Mouse (Mus musculus) embryonic facial prominence, embryonic 12.5 days (tissue): ENCODE data around the gene Cwc25. TPM values are rescaled to one million over a fixed set of nuclear protein-coding genes. Genes with fewer than 3 reads are reported as not detected.

ENCODE experiments used
- ATAC-seq: fragments of 200-750 bp; cut with Nextera tagmentation; 2 replicates; pipeline ENCODE4 v1.8.0; 2017; ENCODE audit not compliant: insufficient number of reproducible peaks, insufficient read depth, low FRiP score, low TSS enrichment
- H3K27ac ChIP-seq: fragments of 300-500 bp; sonication (generic); 2 replicates; pipeline ENCODE4 v1.5.1; 2016; ENCODE audit warnings: mild to moderate bottlenecking
- H3K27me3 ChIP-seq: fragments of 300-500 bp; sonication (generic); 2 replicates; pipeline ENCODE4 v1.6.1; 2016; ENCODE audit warnings: mild to moderate bottlenecking, moderate library complexity
- H3K36me3 ChIP-seq: fragments of 300-500 bp; sonication (generic); 2 replicates; pipeline ENCODE4 v1.6.1; 2016; ENCODE audit warnings: mild to moderate bottlenecking
- H3K4me1 ChIP-seq: fragments of 300-500 bp; sonication (generic); 2 replicates; pipeline ENCODE4 v1.6.1; 2016
- H3K4me2 ChIP-seq: fragments of 300-500 bp; sonication (generic); replicated peaks from 2 replicates; pipeline ENCODE4 v1.6.1; 2016; ENCODE audit warnings: mild to moderate bottlenecking, moderate library complexity
- H3K4me3 ChIP-seq: fragments of 300-500 bp; sonication (generic); 2 replicates; pipeline ENCODE4 v1.5.1; 2016; ENCODE audit warnings: mild to moderate bottlenecking
- H3K9ac ChIP-seq: fragments of 300-500 bp; sonication (generic); 2 replicates; pipeline ENCODE4 v1.6.1; 2016; ENCODE audit warnings: mild to moderate bottlenecking, moderate library complexity
- H3K9me3 ChIP-seq: fragments of 300-500 bp; sonication (generic); 2 replicates; pipeline ENCODE4 v1.6.1; 2016; ENCODE audit warnings: mild to moderate bottlenecking, moderate library complexity
- WGBS: fragments of 180-500 bp; shearing (Covaris S2); methylation state at CpG from one replicate; pipeline ENCODE4 v1.1.7; 2016; 5-methylcytosine and 5-hydroxymethylcytosine counted together
- polyA plus RNA-seq: library from polyadenylated mRNA; unstranded; fragments of >200 nt; fragmentation: Nextera tagmentation; extraction: Ambion mirVana; gene quantifications from 2 replicates; pipeline ENCODE4 v1.2.1, GENCODE M21; 2016

Cwc25 gene
- polyA plus RNA-seq, 1 experiment from 2014 or later: 24.8 TPM

GRCm38 (mm10) chr11:97758942-97759341 is 7.4 kb downstream of the Cwc25 start:
- Histone ChIP-seq H3K4me3 (no peak overlapping the region), H3K9me3 (no peaks in the 10 kb centered on the region), H3K27me3 (no peaks in the 10 kb centered on the region), H3K9ac (no peak overlapping the region), H3K27ac (no peak overlapping the region), H3K4me2 (no peak overlapping the region), H3K36me3 (peaks cover 76% of the 10 kb centered on the region), H3K4me1 (no peaks in the 10 kb centered on the region)
- ATAC-seq: no peak
- WGBS: 87% methylated on average over 6 of the region's 6 CpGs

DNA sequence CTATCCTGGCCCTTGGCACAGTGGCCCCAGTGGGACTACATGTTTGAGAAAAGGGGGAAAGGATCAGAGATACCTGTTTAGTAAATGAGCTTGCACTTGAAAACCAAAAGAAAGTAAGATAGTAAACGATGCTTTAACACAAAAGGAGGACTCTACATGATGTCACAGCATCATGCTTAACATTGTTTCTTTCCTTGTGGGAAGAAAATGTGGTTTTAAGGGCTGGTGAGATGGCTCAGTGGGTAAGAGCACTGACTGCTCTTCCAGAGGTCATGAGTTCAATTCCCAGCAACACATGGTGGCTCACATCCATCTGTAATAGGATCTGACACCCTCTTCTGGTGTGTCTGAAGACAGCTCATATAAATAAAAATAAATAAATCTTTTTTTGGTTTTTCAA is 8.2 kb downstream of the Cwc25 start:
- Histone ChIP-seq H3K4me2 (no peak overlapping the region), H3K27ac (no peak overlapping the region), H3K9ac (no peak overlapping the region), H3K9me3 (no peaks in the 10 kb centered on the region), H3K27me3 (no peaks in the 10 kb centered on the region), H3K4me1 (no peaks in the 10 kb centered on the region), H3K36me3 (peaks cover 78% of the 10 kb centered on the region), H3K4me3 (no peak overlapping the region)
- WGBS: 88% methylated on average over 1 of the region's 1 CpGs
- ATAC-seq: no peak

DNA sequence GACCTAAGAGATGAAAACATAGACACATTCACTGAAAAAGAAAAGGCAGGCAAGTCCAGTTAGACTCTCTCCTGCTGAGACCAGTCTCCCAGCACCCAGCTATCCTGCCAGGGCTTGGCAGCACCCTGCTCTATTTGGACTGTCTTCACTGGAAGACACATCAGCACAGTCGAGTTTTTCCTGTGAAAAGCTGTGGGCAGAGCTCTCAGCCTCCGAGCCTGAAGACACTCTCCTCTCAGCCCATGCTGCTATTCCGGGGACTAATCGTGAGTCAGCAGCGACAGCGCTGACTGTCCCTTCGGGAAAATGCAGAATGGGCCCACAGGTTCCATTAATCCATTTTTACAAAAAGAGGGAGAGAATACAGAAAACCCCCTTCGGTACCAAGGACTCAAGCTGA is 13.1 kb downstream of the Cwc25 start:
- ATAC-seq: no peak
- no peak overlapping the region for H3K9ac ChIP-seq
- H3K27me3 ChIP-seq: no peaks in the 10 kb centered on the region
- H3K36me3 ChIP-seq: peaks cover 83% of the 10 kb centered on the region
- H3K27ac ChIP-seq: no peak overlapping the region
- no peaks in the 10 kb centered on the region for H3K4me1 ChIP-seq
- 93% methylated on average over 8 of the region's 8 CpGs for WGBS
- H3K4me3 ChIP-seq: no peak overlapping the region
- H3K9me3 ChIP-seq: no peaks in the 10 kb centered on the region
- H3K4me2 ChIP-seq: no peak overlapping the region

- no peak overlapping the region for H3K4me3 ChIP-seq
- peaks cover 66% of the 10 kb centered on the region for H3K36me3 ChIP-seq
- ATAC-seq: no peak
- no peak overlapping the region for H3K4me2 ChIP-seq
- H3K9ac ChIP-seq: no peak overlapping the region
- no peaks in the 10 kb centered on the region for H3K9me3 ChIP-seq
- no peak overlapping the region for H3K27ac ChIP-seq
- no peaks in the 10 kb centered on the region for H3K27me3 ChIP-seq
- H3K4me1 ChIP-seq: peaks cover 1% of the 10 kb centered on the region; the same call in 1 of the 2 replicates
- WGBS: 84% methylated on average over 5 of the region's 5 CpGs
These were observed 17.9 kb downstream of the Cwc25 start for GRCm38 (mm10) chr11:97748496-97748895.

GRCm38 (mm10) chr11:97747773-97748172 is 18.6 kb downstream of the Cwc25 start:
- WGBS: 86% methylated on average over 8 of the region's 8 CpGs
- Histone ChIP-seq H3K9ac (no peak overlapping the region), H3K4me3 (no peak overlapping the region), H3K4me2 (no peak overlapping the region), H3K4me1 (peaks cover 7% of the 10 kb centered on the region; the same call in 1 of the 2 replicates), H3K27ac (no peak overlapping the region), H3K36me3 (peaks cover 59% of the 10 kb centered on the region), H3K9me3 (no peaks in the 10 kb centered on the region), H3K27me3 (no peaks in the 10 kb centered on the region)
- ATAC-seq: no peak

DNA sequence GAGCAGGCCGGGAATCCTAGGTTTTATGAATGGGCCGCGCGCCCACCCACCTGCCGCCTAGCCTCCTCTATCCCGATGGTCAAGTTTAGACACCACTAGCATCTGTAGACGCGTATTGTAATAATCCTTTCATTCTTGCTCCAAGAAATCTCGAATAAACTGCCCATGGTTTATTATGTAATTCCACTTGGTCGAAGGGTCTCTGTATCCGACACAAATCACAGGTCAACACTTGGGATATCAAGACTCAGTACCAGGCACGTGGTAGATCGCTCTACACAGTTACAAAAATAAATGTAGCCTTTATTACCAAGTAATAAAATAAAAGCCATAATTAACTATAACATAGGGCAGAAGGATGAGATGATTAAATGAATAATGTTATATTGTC is 21.0 kb downstream of the Cwc25 start:
- no peak overlapping the region for H3K9ac ChIP-seq
- no peak overlapping the region for H3K27ac ChIP-seq
- H3K36me3 ChIP-seq: peaks cover 37% of the 10 kb centered on the region
- peak overlapping the region; percentile 43 for H3K4me2 ChIP-seq
- H3K9me3 ChIP-seq: no peaks in the 10 kb centered on the region
- H3K27me3 ChIP-seq: no peaks in the 10 kb centered on the region
- peaks cover 16% of the 10 kb centered on the region; the same call in 1 of the 2 replicates for H3K4me1 ChIP-seq
- WGBS: 13% methylated on average over 13 of the region's 13 CpGs
- peak; percentile 13; the same call in 1 of the 2 replicates for ATAC-seq
- H3K4me3 ChIP-seq: peak overlapping the region; percentile 66

- Histone ChIP-seq H3K27me3 (no peaks in the 10 kb centered on the region), H3K4me2 (peak overlapping the region; percentile 81), H3K27ac (peak overlapping the region; percentile 87), H3K9ac (peak overlapping the region; percentile 81), H3K4me3 (peak overlapping the region; percentile 66), H3K9me3 (no peaks in the 10 kb centered on the region), H3K4me1 (peaks cover 16% of the 10 kb centered on the region; the same call in 1 of the 2 replicates), H3K36me3 (peaks cover 32% of the 10 kb centered on the region)
- ATAC-seq: peak; percentile 92
- 1% methylated on average over 29 of the region's 57 CpGs for WGBS
These were observed 21.5 kb downstream of the Cwc25 start for GRCm38 (mm10) chr11:97744718-97745330.

DNA sequence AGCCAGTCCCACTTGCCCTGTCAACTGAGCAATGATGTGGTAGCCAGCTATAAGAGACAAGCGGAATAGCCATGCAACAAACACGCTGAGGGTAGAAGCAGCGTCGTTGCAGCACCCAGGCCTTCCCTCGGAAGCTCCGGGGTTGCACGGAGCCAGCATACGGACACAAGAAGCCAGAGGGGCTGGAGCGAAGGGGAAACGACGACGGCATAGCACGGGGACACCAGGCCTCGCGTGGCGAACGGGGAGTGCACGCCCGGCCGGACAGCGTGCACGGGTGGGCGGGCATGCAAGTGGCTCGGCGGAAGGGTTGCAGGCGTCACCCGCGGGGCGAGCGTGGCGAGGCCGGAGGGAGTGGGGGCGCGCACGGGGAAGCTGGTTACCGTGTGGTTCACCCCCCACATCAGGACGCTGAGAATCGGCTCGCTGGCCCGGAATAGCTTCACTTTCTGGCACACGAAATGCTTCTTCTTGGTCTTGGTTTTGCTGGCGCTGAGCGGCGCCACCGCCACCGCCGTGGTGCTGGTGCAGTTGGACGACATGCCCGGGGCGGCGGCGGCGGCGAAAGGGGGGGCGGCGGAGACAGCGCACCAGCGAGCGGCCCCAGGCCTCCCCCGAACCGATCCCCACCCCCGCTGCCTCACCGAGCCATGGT is 22.2 kb downstream of the Cwc25 start, which contains the start of gene Pip4k2b:
Gene Pip4k2b (minus strand): TSS at position 642 of the 655 bp plus-strand sequence.
- H3K4me2 ChIP-seq: peak within 1 kb of the TSS; percentile 81
- H3K27ac ChIP-seq: peak within 1 kb of the TSS; percentile 87
- H3K4me3 ChIP-seq: peak within 1 kb of the TSS; percentile 66
- H3K9me3 ChIP-seq: no peaks in the 10 kb centered on the region
- ATAC-seq: peak; percentile 17
- H3K27me3 ChIP-seq: no peaks in the 10 kb centered on the region
- H3K36me3 ChIP-seq: peaks cover 27% of the 10 kb centered on the region
- under 1% methylated on average over 63 of the region's 63 CpGs for WGBS
- peak within 1 kb of the TSS; percentile 81 for H3K9ac ChIP-seq
- peaks cover 16% of the 10 kb centered on the region; the same call in 1 of the 2 replicates for H3K4me1 ChIP-seq

GRCm38 (mm10) chr11:97743423-97743822 is 22.9 kb downstream of the Cwc25 start:
- Histone ChIP-seq H3K4me2 (peak overlapping the region; percentile 81), H3K9me3 (no peaks in the 10 kb centered on the region), H3K9ac (peak overlapping the region; percentile 81), H3K36me3 (peaks cover 23% of the 10 kb centered on the region), H3K4me3 (peak overlapping the region; percentile 66), H3K27ac (peak overlapping the region; percentile 87), H3K27me3 (no peaks in the 10 kb centered on the region), H3K4me1 (peaks cover 16% of the 10 kb centered on the region; the same call in 1 of the 2 replicates)
- 33% methylated on average over 9 of the region's 9 CpGs for WGBS
- no peak for ATAC-seq

DNA sequence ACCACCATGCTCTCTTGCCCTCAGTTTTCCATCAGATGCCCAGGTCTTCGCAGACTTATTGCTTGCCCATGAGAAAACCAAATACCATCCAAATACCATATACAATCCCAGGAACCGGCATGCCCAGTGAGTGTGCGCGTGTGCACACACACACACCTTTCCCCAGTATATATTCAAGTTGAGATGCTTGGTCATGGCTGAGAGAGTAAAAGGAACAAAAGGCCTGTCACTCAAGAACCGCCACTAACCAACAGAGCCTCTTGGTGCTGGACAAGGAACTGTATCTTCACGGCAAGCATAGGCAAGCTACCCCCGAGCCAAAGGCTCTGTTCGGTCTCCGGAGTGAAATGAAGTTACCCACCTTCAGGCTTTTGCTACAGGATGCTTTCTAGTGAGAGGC is 23.8 kb downstream of the Cwc25 start:
- Histone ChIP-seq H3K9ac (no peak overlapping the region), H3K4me2 (peak overlapping the region; percentile 81), H3K9me3 (no peaks in the 10 kb centered on the region), H3K36me3 (peaks cover 15% of the 10 kb centered on the region), H3K27ac (0 out of 2 replicates have a peak overlapping the region, but pooled peaks have one; percentile 30), H3K4me1 (peaks cover 19% of the 10 kb centered on the region; the same call in 1 of the 2 replicates), H3K27me3 (no peaks in the 10 kb centered on the region), H3K4me3 (peak overlapping the region; percentile 14)
- 76% methylated on average over 9 of the region's 9 CpGs for WGBS
- ATAC-seq: no peak

DNA sequence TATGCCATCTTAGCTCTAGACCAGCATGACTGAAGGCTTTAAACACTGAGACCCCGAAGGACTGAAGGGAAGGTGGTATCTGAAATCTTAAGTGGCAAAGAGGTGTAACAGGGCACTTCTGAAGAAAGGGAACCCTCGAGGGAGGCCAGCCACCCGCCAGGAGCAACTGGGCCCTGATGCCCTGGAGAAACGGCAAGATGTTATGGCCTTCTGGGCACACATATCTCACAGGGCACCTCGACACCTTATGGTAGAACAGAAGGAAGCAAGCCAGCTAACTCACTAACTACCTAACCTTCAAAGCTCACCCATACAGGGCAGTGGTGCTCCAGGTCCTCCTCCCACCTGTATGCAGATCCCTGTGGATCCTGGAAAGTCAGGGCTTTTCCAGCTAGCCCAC is 24.2 kb downstream of the Cwc25 start:
- ATAC-seq: no peak
- Histone ChIP-seq H3K4me3 (no peak overlapping the region), H3K4me2 (peak overlapping the region; percentile 81; the same call in 1 of the 2 replicates), H3K27me3 (no peaks in the 10 kb centered on the region), H3K9me3 (no peaks in the 10 kb centered on the region), H3K36me3 (peaks cover 13% of the 10 kb centered on the region), H3K4me1 (peaks cover 24% of the 10 kb centered on the region; the same call in 1 of the 2 replicates), H3K9ac (no peak overlapping the region), H3K27ac (0 out of 2 replicates have a peak overlapping the region, but pooled peaks have one; percentile 30)
- WGBS: 93% methylated on average over 5 of the region's 5 CpGs

GRCm38 (mm10) chr11:97740190-97740589 is 26.2 kb downstream of the Cwc25 start:
- no peaks in the 10 kb centered on the region for H3K36me3 ChIP-seq
- no peak for ATAC-seq
- H3K4me3 ChIP-seq: no peak overlapping the region
- H3K27me3 ChIP-seq: no peaks in the 10 kb centered on the region
- peaks cover 24% of the 10 kb centered on the region; the same call in 1 of the 2 replicates for H3K4me1 ChIP-seq
- no peak overlapping the region for H3K4me2 ChIP-seq
- H3K9me3 ChIP-seq: no peaks in the 10 kb centered on the region
- no peak overlapping the region for H3K9ac ChIP-seq
- WGBS: 42% methylated on average over 7 of the region's 7 CpGs
- H3K27ac ChIP-seq: no peak overlapping the region
